Mouse (Mus musculus) forebrain, embryonic 10.5 days (tissue): ENCODE results near the gene Pgm5. TPM values are rescaled to one million over a fixed set of nuclear protein-coding genes. Genes with fewer than 3 reads are reported as not detected.

Source experiments
- DNase-seq: peaks from one replicate; pipeline ENCODE4 v3.0.0-alpha.2; 2017; ENCODE audit warnings: low spot score; ENCODE audit errors: extremely low spot score
- H3K27ac ChIP-seq: fragments of 300-500 bp; sonication (generic); 2 replicates; pipeline ENCODE4 v1.5.1; 2016; ENCODE audit warnings: mild to moderate bottlenecking
- H3K27me3 ChIP-seq: fragments of 300-500 bp; sonication (generic); 2 replicates; pipeline ENCODE4 v1.6.1; 2016; ENCODE audit warnings: mild to moderate bottlenecking; ENCODE audit not compliant: poor library complexity, severe bottlenecking
- H3K36me3 ChIP-seq: fragments of 300-500 bp; sonication (generic); replicated peaks from 2 replicates; pipeline ENCODE4 v1.6.1; 2016; ENCODE audit warnings: mild to moderate bottlenecking, moderate library complexity
- H3K4me1 ChIP-seq: fragments of 300-500 bp; sonication (generic); 2 replicates; pipeline ENCODE4 v1.6.1; 2016
- H3K4me3 ChIP-seq: fragments of 300-500 bp; sonication (generic); 2 replicates; pipeline ENCODE4 v1.5.1; 2016; ENCODE audit warnings: mild to moderate bottlenecking, moderate library complexity
- H3K9me3 ChIP-seq: fragments of 300-500 bp; sonication (generic); 2 replicates; pipeline ENCODE4 v1.6.1; 2016; ENCODE audit warnings: mild to moderate bottlenecking, moderate library complexity
- WGBS: fragments of 180-500 bp; shearing (Covaris S2); methylation state at CpG from one replicate; pipeline ENCODE4 v1.1.7; 2016; 5-methylcytosine and 5-hydroxymethylcytosine counted together
- polyA plus RNA-seq: library from polyadenylated mRNA; unstranded; fragments of >200 nt; fragmentation: Nextera tagmentation; extraction: Ambion mirVana; gene quantifications from 2 replicates; pipeline ENCODE4 v1.2.1, GENCODE M21; 2016

Pgm5 gene
- polyA plus RNA-seq, result 0.11 and 0.28 TPM in 2 replicates

GRCm38 (mm10) chr19:24861612-24862451, at the start of gene Pgm5:
Gene Pgm5 (minus strand): TSS chr19:24861855.
- Histone ChIP-seq H3K9me3 (no peaks in the 10 kb centered on the region), H3K36me3 (no peaks in the 10 kb centered on the region), H3K4me1 (peaks cover 17% of the 10 kb centered on the region), H3K27ac (peak within 1 kb of the TSS; percentile 77), H3K4me3 (peak within 1 kb of the TSS; percentile 55), H3K27me3 (peaks cover 49% of the 10 kb centered on the region)
- DNase-seq, result peak; percentile 26
- 1% methylated on average over 39 of the region's 39 CpGs for WGBS

- no peak overlapping the region for H3K27ac ChIP-seq
- WGBS, result 93% methylated on average over 3 of the region's 3 CpGs
- H3K27me3 ChIP-seq, result peaks cover 24% of the 10 kb centered on the region
- DNase-seq, result no peak
- H3K36me3 ChIP-seq, result no peaks in the 10 kb centered on the region
- no peaks in the 10 kb centered on the region for H3K9me3 ChIP-seq
- no peak overlapping the region for H3K4me3 ChIP-seq
- no peaks in the 10 kb centered on the region for H3K4me1 ChIP-seq
Measured at GRCm38 (mm10) chr19:24908385-24909155, 46.9 kb upstream of the Pgm5 start.

- H3K9me3 ChIP-seq, result no peaks in the 10 kb centered on the region
Measured at GRCm38 (mm10) chr19:24907655-24908054, 46.0 kb upstream of the Pgm5 start.

GRCm38 (mm10) chr19:24902821-24903220, 41.2 kb upstream of the Pgm5 start:
- Histone ChIP-seq H3K27me3 (peaks cover 81% of the 10 kb centered on the region), H3K27ac (no peak overlapping the region), H3K4me1 (peaks cover 27% of the 10 kb centered on the region), H3K9me3 (no peaks in the 10 kb centered on the region), H3K36me3 (no peaks in the 10 kb centered on the region), H3K4me3 (no peak overlapping the region)
- no peak for DNase-seq
- 44% methylated on average over 2 of the region's 2 CpGs for WGBS

More at GRCm38 (mm10) chr19:24907655-24908054, 46.0 kb upstream of the Pgm5 start:
- no peak for DNase-seq
- H3K27me3 ChIP-seq, result peaks cover 33% of the 10 kb centered on the region
- H3K4me1 ChIP-seq, result no peaks in the 10 kb centered on the region
- no peak overlapping the region for H3K4me3 ChIP-seq
- 94% methylated on average over 6 of the region's 6 CpGs for WGBS
- no peaks in the 10 kb centered on the region for H3K36me3 ChIP-seq
- no peak overlapping the region for H3K27ac ChIP-seq

GRCm38 (mm10) chr19:24902256-24902655, 40.6 kb upstream of the Pgm5 start:
- H3K4me3 ChIP-seq, result no peak overlapping the region
- H3K4me1 ChIP-seq, result peaks cover 33% of the 10 kb centered on the region
- DNase-seq, result no peak
- no peaks in the 10 kb centered on the region for H3K36me3 ChIP-seq
- no peaks in the 10 kb centered on the region for H3K9me3 ChIP-seq
- H3K27me3 ChIP-seq, result peaks cover 87% of the 10 kb centered on the region
- no peak overlapping the region for H3K27ac ChIP-seq
- 0% methylated on average over 2 of the region's 2 CpGs for WGBS

GRCm38 (mm10) chr19:24901666-24902065, 40.0 kb upstream of the Pgm5 start:
- no peak overlapping the region for H3K4me3 ChIP-seq
- no peaks in the 10 kb centered on the region for H3K36me3 ChIP-seq
- no peak overlapping the region for H3K27ac ChIP-seq
- H3K9me3 ChIP-seq, result no peaks in the 10 kb centered on the region
- H3K27me3 ChIP-seq, result peaks cover 93% of the 10 kb centered on the region
- no peak for DNase-seq
- WGBS, result 8% methylated on average over 3 of the region's 3 CpGs
- peaks cover 38% of the 10 kb centered on the region for H3K4me1 ChIP-seq

- no peak within 1 kb of the TSS for H3K27ac ChIP-seq
- peak within 1 kb of the TSS; percentile 58 for H3K4me3 ChIP-seq
Measured at GRCm38 (mm10) chr19:24900581-24901220, 39.0 kb upstream of the Pgm5 start, which contains the start of gene Foxd4. Gene Foxd4 (minus strand): TSS chr19:24901197.

GRCm38 (mm10) chr19:24899578-24900544, 38.2 kb upstream of the Pgm5 start:
- under 1% methylated on average over 84 of the region's 84 CpGs for WGBS
- Histone ChIP-seq H3K4me1 (peaks cover 38% of the 10 kb centered on the region), H3K9me3 (no peaks in the 10 kb centered on the region), H3K27ac (no peak overlapping the region), H3K4me3 (peak overlapping the region; percentile 58), H3K27me3 (peaks cover 100% of the 10 kb centered on the region), H3K36me3 (no peaks in the 10 kb centered on the region)
- DNase-seq, result peak; percentile 68

More at GRCm38 (mm10) chr19:24900581-24901220, 39.0 kb upstream of the Pgm5 start, which contains the start of gene Foxd4:
- WGBS, result under 1% methylated on average over 27 of the region's 27 CpGs
- H3K9me3 ChIP-seq, result no peaks in the 10 kb centered on the region
- H3K4me1 ChIP-seq, result peaks cover 38% of the 10 kb centered on the region
- DNase-seq, result no peak
- no peaks in the 10 kb centered on the region for H3K36me3 ChIP-seq
- peaks cover 100% of the 10 kb centered on the region for H3K27me3 ChIP-seq

- Histone ChIP-seq H3K27ac (no peak overlapping the region), H3K9me3 (no peaks in the 10 kb centered on the region), H3K4me3 (peak overlapping the region; percentile 58), H3K36me3 (no peaks in the 10 kb centered on the region), H3K4me1 (peaks cover 38% of the 10 kb centered on the region), H3K27me3 (peaks cover 96% of the 10 kb centered on the region)
- peak; percentile 34 for DNase-seq
- WGBS, result 2% methylated on average over 34 of the region's 34 CpGs
Measured at GRCm38 (mm10) chr19:24898737-24899577, 37.3 kb upstream of the Pgm5 start.

- no peaks in the 10 kb centered on the region for H3K36me3 ChIP-seq
- H3K9me3 ChIP-seq, result no peaks in the 10 kb centered on the region
- H3K27me3 ChIP-seq, result peaks cover 94% of the 10 kb centered on the region
- H3K27ac ChIP-seq, result no peak overlapping the region
- H3K4me1 ChIP-seq, result peaks cover 38% of the 10 kb centered on the region
- peak; percentile 37 for DNase-seq
- WGBS, result under 1% methylated on average over 18 of the region's 20 CpGs
- H3K4me3 ChIP-seq, result peak overlapping the region; percentile 33
Measured at GRCm38 (mm10) chr19:24897896-24898736, 36.5 kb upstream of the Pgm5 start.
